Mouse (Mus musculus): Measurements from ENCODE around the gene Rabgap1l. TPM values are rescaled to one million over a fixed set of nuclear protein-coding genes. Genes with fewer than 3 reads are reported as not detected.

Rabgap1l gene
- polyA plus RNA-seq, 1 experiment from 2014 or later: 9.8 TPM

GRCm38 (mm10) chr1:160231013-160231412, 562.0 kb downstream of the Rabgap1l start:
- Histone ChIP-seq H3K4me3 (no peak overlapping the region), H3K9me3 (no peaks in the 10 kb centered on the region), H3K4me1 (peaks cover 6% of the 10 kb centered on the region; the same call in 1 of the 2 replicates), H3K27ac (no peak overlapping the region), H3K27me3 (ENCODE audit: poor library complexity, severe bottlenecking) (no peaks in the 10 kb centered on the region), H3K36me3 (replicated peaks) (no peaks in the 10 kb centered on the region)
- 75% methylated on average over 4 of the region's 4 CpGs for WGBS
- no peak for DNase-seq (ENCODE audit: extremely low spot score, low spot score)

GRCm38 (mm10) chr1:160227850-160228249, 565.2 kb downstream of the Rabgap1l start:
- Histone ChIP-seq H3K27ac (no peak overlapping the region), H3K9me3 (no peaks in the 10 kb centered on the region), H3K4me3 (no peak overlapping the region), H3K4me1 (peaks cover 6% of the 10 kb centered on the region; the same call in 1 of the 2 replicates), H3K27me3 (ENCODE audit: poor library complexity, severe bottlenecking) (no peaks in the 10 kb centered on the region), H3K36me3 (replicated peaks) (no peaks in the 10 kb centered on the region)
- DNase-seq (ENCODE audit: extremely low spot score, low spot score): no peak

- Histone ChIP-seq H3K9me3 (no peaks in the 10 kb centered on the region), H3K27me3 (ENCODE audit: poor library complexity, severe bottlenecking) (no peaks in the 10 kb centered on the region), H3K4me1 (peaks cover 6% of the 10 kb centered on the region; the same call in 1 of the 2 replicates), H3K27ac (no peak overlapping the region), H3K4me3 (no peak overlapping the region), H3K36me3 (replicated peaks) (no peaks in the 10 kb centered on the region)
- WGBS: 91% methylated on average over 4 of the region's 4 CpGs
- no peak for DNase-seq (ENCODE audit: extremely low spot score, low spot score)
These were observed 565.8 kb downstream of the Rabgap1l start for GRCm38 (mm10) chr1:160227196-160227595.

GRCm38 (mm10) chr1:160224093-160224492, 568.9 kb downstream of the Rabgap1l start:
- H3K27ac ChIP-seq: no peak overlapping the region
- DNase-seq (ENCODE audit: extremely low spot score, low spot score): no peak
- H3K4me3 ChIP-seq: no peak overlapping the region
- H3K9me3 ChIP-seq: no peaks in the 10 kb centered on the region
- 74% methylated on average over 2 of the region's 2 CpGs for WGBS
- H3K36me3 ChIP-seq (replicated peaks): no peaks in the 10 kb centered on the region
- H3K27me3 ChIP-seq (ENCODE audit: poor library complexity, severe bottlenecking): no peaks in the 10 kb centered on the region
- no peaks in the 10 kb centered on the region for H3K4me1 ChIP-seq

- 85% methylated on average over 3 of the region's 3 CpGs for WGBS
- Histone ChIP-seq H3K36me3 (replicated peaks) (no peaks in the 10 kb centered on the region), H3K27ac (no peak overlapping the region), H3K9me3 (no peaks in the 10 kb centered on the region), H3K4me1 (0 out of 2 replicates have a peak, but pooled peaks cover 3% of the 10 kb centered on the region), H3K4me3 (no peak overlapping the region), H3K27me3 (ENCODE audit: poor library complexity, severe bottlenecking) (no peaks in the 10 kb centered on the region)
- DNase-seq (ENCODE audit: extremely low spot score, low spot score): no peak
These were observed 575.1 kb downstream of the Rabgap1l start for GRCm38 (mm10) chr1:160217898-160218297.

GRCm38 (mm10) chr1:160214171-160214570, 578.8 kb downstream of the Rabgap1l start:
- H3K4me3 ChIP-seq: peak overlapping the region; percentile 87

GRCm38 (mm10) chr1:160212703-160213669, 580.0 kb downstream of the Rabgap1l start, which contains the start of gene Cacybp:
Gene Cacybp, minus strand, starts transcription at chr1:160212875.
- under 1% methylated on average over 76 of the region's 76 CpGs for WGBS
- Histone ChIP-seq H3K4me1 (peaks cover 22% of the 10 kb centered on the region), H3K4me3 (peak within 1 kb of the TSS; percentile 87), H3K9me3 (no peaks in the 10 kb centered on the region), H3K27me3 (ENCODE audit: poor library complexity, severe bottlenecking) (no peaks in the 10 kb centered on the region), H3K27ac (peak within 1 kb of the TSS; percentile 97), H3K36me3 (replicated peaks) (peaks cover 8% of the 10 kb centered on the region)
- DNase-seq (ENCODE audit: extremely low spot score, low spot score): peak; percentile 99

More at GRCm38 (mm10) chr1:160214171-160214570, 578.8 kb downstream of the Rabgap1l start:
- Histone ChIP-seq H3K27ac (0 out of 2 replicates have a peak overlapping the region, but pooled peaks have one; percentile 97), H3K9me3 (no peaks in the 10 kb centered on the region), H3K36me3 (replicated peaks) (peaks cover 2% of the 10 kb centered on the region; the same call in 1 of the 2 replicates), H3K27me3 (ENCODE audit: poor library complexity, severe bottlenecking) (no peaks in the 10 kb centered on the region), H3K4me1 (peaks cover 22% of the 10 kb centered on the region)
- WGBS: 87% methylated on average over 7 of the region's 7 CpGs
- no peak for DNase-seq (ENCODE audit: extremely low spot score, low spot score)

- under 1% methylated on average over 45 of the region's 45 CpGs for WGBS
- no peaks in the 10 kb centered on the region for H3K27me3 ChIP-seq (ENCODE audit: poor library complexity, severe bottlenecking)
- H3K36me3 ChIP-seq (replicated peaks): peaks cover 16% of the 10 kb centered on the region
- H3K9me3 ChIP-seq: no peaks in the 10 kb centered on the region
- peaks cover 22% of the 10 kb centered on the region for H3K4me1 ChIP-seq
- no peak for DNase-seq (ENCODE audit: extremely low spot score, low spot score)
- peak overlapping the region; percentile 97 for H3K27ac ChIP-seq
- peak overlapping the region; percentile 87 for H3K4me3 ChIP-seq
These were observed 580.8 kb downstream of the Rabgap1l start for GRCm38 (mm10) chr1:160212123-160212691.

- Histone ChIP-seq H3K9me3 (no peaks in the 10 kb centered on the region), H3K4me3 (peak overlapping the region; percentile 87), H3K4me1 (peaks cover 22% of the 10 kb centered on the region), H3K27me3 (ENCODE audit: poor library complexity, severe bottlenecking) (no peaks in the 10 kb centered on the region), H3K27ac (peak overlapping the region; percentile 97), H3K36me3 (replicated peaks) (peaks cover 21% of the 10 kb centered on the region)
- no peak for DNase-seq (ENCODE audit: extremely low spot score, low spot score)
- WGBS: 4% methylated on average over 8 of the region's 8 CpGs
These were observed 581.4 kb downstream of the Rabgap1l start for GRCm38 (mm10) chr1:160211597-160212122.

GRCm38 (mm10) chr1:160210566-160210965, 582.4 kb downstream of the Rabgap1l start:
- H3K36me3 ChIP-seq (replicated peaks): peaks cover 32% of the 10 kb centered on the region
- 73% methylated on average over 3 of the region's 3 CpGs for WGBS
- no peak overlapping the region for H3K27ac ChIP-seq
- DNase-seq (ENCODE audit: extremely low spot score, low spot score): no peak
- H3K9me3 ChIP-seq: no peaks in the 10 kb centered on the region
- peaks cover 22% of the 10 kb centered on the region for H3K4me1 ChIP-seq
- H3K4me3 ChIP-seq: peak overlapping the region; percentile 87
- no peaks in the 10 kb centered on the region for H3K27me3 ChIP-seq (ENCODE audit: poor library complexity, severe bottlenecking)

- no peak for DNase-seq (ENCODE audit: extremely low spot score, low spot score)
- no peak overlapping the region for H3K27ac ChIP-seq
- no peaks in the 10 kb centered on the region for H3K27me3 ChIP-seq (ENCODE audit: poor library complexity, severe bottlenecking)
- 71% methylated on average over 2 of the region's 2 CpGs for WGBS
- peaks cover 39% of the 10 kb centered on the region for H3K36me3 ChIP-seq (replicated peaks)
- H3K4me3 ChIP-seq: peak overlapping the region; percentile 23; the same call in 1 of the 2 replicates
- H3K4me1 ChIP-seq: peaks cover 22% of the 10 kb centered on the region
- H3K9me3 ChIP-seq: no peaks in the 10 kb centered on the region
These were observed 583.2 kb downstream of the Rabgap1l start for GRCm38 (mm10) chr1:160209844-160210243.

GRCm38 (mm10) chr1:160205486-160205885, 587.5 kb downstream of the Rabgap1l start:
- Histone ChIP-seq H3K27ac (no peak overlapping the region), H3K4me1 (peaks cover 8% of the 10 kb centered on the region), H3K27me3 (ENCODE audit: poor library complexity, severe bottlenecking) (no peaks in the 10 kb centered on the region), H3K4me3 (no peak overlapping the region), H3K9me3 (no peaks in the 10 kb centered on the region), H3K36me3 (replicated peaks) (peaks cover 83% of the 10 kb centered on the region)
- no peak for DNase-seq (ENCODE audit: extremely low spot score, low spot score)

All from forebrain, embryonic 10.5 days (tissue).